Mouse (Mus musculus): ENCODE results near the gene Pnpla1. TPM values are rescaled to one million over a fixed set of nuclear protein-coding genes. Genes with fewer than 3 reads are reported as not detected.

The Pnpla1 gene
- polyA plus RNA-seq, 1 experiment from 2014 or later = 0.98 TPM

DNA sequence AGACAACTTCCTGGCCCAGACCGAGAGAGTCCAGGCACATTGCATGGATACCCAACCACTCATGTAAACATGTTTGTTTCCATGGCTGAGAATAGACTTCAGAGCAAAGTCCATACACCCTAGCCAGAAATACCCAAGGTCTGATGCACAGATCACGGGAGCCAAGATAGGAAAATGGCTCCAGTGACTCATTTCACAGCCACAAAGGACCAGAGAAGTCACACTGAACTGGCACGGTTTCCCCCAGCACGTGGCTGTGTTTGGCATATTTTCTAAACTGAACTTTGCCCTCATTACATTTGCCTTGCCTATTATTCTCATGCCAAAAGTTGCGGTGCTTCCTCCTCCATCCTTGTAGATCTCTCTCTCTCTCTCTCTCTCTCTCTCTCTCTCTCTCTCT lies 55.0 kb downstream of the Pnpla1 start:
- 77% methylated on average over 5 of the region's 5 CpGs for WGBS
- no peak overlapping the region for H3K4me3 ChIP-seq
- H3K4me2 ChIP-seq = no peak overlapping the region
- H3K9ac ChIP-seq = no peak overlapping the region
- H3K27ac ChIP-seq = no peak overlapping the region
- no peak for ATAC-seq (ENCODE audit: insufficient number of reproducible peaks, insufficient read depth, low FRiP score, low TSS enrichment, low read depth)
- no peaks in the 10 kb centered on the region for H3K9me3 ChIP-seq
- no peaks in the 10 kb centered on the region for H3K36me3 ChIP-seq
- peaks cover 7% of the 10 kb centered on the region for H3K4me1 ChIP-seq
- peaks cover 22% of the 10 kb centered on the region for H3K27me3 ChIP-seq

- ATAC-seq (ENCODE audit: insufficient number of reproducible peaks, insufficient read depth, low FRiP score, low TSS enrichment, low read depth) = no peak
- H3K27me3 ChIP-seq = peaks cover 16% of the 10 kb centered on the region
- H3K4me2 ChIP-seq = no peak overlapping the region
- H3K9ac ChIP-seq = no peak overlapping the region
- WGBS = 81% methylated on average over 6 of the region's 6 CpGs
- H3K9me3 ChIP-seq = no peaks in the 10 kb centered on the region
- H3K27ac ChIP-seq = no peak overlapping the region
- no peaks in the 10 kb centered on the region for H3K36me3 ChIP-seq
- H3K4me1 ChIP-seq = peaks cover 7% of the 10 kb centered on the region
- no peak overlapping the region for H3K4me3 ChIP-seq
Observed at GRCm38 (mm10) chr17:28913940-28914339, 55.7 kb downstream of the Pnpla1 start.

DNA sequence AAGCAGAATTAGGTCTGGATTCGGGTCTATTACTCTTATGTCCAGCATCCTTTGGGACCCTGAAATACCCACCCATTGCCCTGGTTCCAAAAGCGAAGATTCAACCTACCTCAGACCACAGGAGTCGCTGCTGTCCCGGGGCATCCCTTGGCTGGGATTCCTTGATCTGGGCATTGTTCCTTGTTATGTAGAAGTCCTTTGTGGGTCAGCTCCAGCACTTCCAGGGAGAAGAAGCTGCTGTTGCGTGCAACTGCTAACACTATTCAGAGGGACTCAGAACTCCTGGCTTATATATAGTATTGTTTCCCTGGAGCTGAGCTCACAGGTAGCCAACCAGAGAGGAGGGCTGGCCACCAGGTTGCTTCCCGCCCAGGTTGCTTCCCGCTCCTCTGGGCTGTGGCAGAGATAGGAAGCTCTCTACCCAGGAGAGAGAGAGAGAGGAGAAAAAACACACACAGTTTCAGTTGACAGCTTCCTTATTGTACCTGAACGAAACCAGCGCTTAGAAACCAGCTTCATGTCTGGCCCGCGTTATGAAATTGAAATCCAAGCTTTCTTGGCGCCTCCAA lies 56.9 kb downstream of the Pnpla1 start, which contains the start of gene 4930539E08Rik:
TSS of gene 4930539E08Rik (minus strand) at position 265 of the 569 bp plus-strand sequence.
- no peak within 1 kb of the TSS for H3K4me3 ChIP-seq
- no peaks in the 10 kb centered on the region for H3K36me3 ChIP-seq
- H3K4me1 ChIP-seq = no peaks in the 10 kb centered on the region
- peaks cover 4% of the 10 kb centered on the region for H3K27me3 ChIP-seq
- ATAC-seq (ENCODE audit: insufficient number of reproducible peaks, insufficient read depth, low FRiP score, low TSS enrichment, low read depth) = no peak
- H3K9me3 ChIP-seq = no peaks in the 10 kb centered on the region
- no peak within 1 kb of the TSS for H3K9ac ChIP-seq
- no peak within 1 kb of the TSS for H3K4me2 ChIP-seq
- H3K27ac ChIP-seq = no peak within 1 kb of the TSS
- 51% methylated on average over 12 of the region's 12 CpGs for WGBS

DNA sequence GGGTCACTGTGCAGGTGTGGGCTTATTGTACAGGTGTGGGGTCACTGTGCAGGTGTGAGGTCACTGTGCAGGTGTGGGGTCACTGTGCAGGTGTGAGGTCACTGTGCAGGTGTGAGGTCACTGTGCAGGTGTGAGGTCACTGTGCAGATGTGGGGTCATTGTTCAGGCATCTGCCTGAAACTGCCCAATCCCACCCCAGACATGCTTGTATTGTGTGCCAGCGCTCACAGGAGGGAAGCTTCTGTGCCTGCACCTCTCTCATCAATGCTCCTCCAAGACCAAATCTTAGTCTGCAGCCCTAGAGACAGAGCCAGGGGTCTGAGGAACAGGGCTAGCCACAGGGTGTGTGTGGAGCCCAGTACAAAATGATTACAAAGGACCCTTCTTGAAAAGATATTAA lies 58.3 kb downstream of the Pnpla1 start:
- H3K4me2 ChIP-seq = no peak overlapping the region
- no peak overlapping the region for H3K4me3 ChIP-seq
- WGBS = 79% methylated on average over 1 of the region's 1 CpGs
- H3K9me3 ChIP-seq = no peaks in the 10 kb centered on the region
- H3K27ac ChIP-seq = no peak overlapping the region
- H3K27me3 ChIP-seq = no peaks in the 10 kb centered on the region
- no peaks in the 10 kb centered on the region; the same call in 1 of the 2 replicates for H3K4me1 ChIP-seq
- ATAC-seq (ENCODE audit: insufficient number of reproducible peaks, insufficient read depth, low FRiP score, low TSS enrichment, low read depth) = no peak
- no peaks in the 10 kb centered on the region for H3K36me3 ChIP-seq
- no peak overlapping the region for H3K9ac ChIP-seq

GRCm38 (mm10) chr17:28921086-28921485 lies 62.9 kb downstream of the Pnpla1 start:
- Histone ChIP-seq H3K36me3 (no peaks in the 10 kb centered on the region), H3K9ac (no peak overlapping the region), H3K4me3 (no peak overlapping the region), H3K4me1 (no peaks in the 10 kb centered on the region; the same call in 1 of the 2 replicates), H3K27ac (no peak overlapping the region), H3K27me3 (no peaks in the 10 kb centered on the region), H3K9me3 (no peaks in the 10 kb centered on the region), H3K4me2 (no peak overlapping the region)
- ATAC-seq (ENCODE audit: insufficient number of reproducible peaks, insufficient read depth, low FRiP score, low TSS enrichment, low read depth) = no peak
- WGBS = 71% methylated on average over 8 of the region's 8 CpGs

DNA sequence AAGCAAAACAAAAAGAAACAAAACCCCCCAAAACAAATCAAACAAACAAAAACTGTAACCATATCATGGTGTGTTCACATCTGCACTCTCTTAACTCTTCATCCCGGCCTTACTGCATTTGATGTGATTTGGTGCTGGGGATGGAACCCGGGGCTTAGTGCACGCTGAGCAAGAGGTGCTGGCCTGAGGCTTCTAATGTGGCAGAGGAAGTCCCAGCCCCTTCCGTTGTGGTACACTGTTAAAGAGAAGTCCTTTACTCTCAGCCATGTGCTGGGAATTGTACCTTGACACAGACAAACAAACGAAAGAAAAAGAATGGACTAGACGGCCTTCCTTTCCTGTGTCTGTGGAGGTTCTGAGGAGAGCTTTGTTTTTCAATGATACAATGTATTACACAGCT lies 63.9 kb downstream of the Pnpla1 start:
- Histone ChIP-seq H3K36me3 (no peaks in the 10 kb centered on the region), H3K4me1 (peaks cover 4% of the 10 kb centered on the region; the same call in 1 of the 2 replicates), H3K4me3 (no peak overlapping the region), H3K9ac (no peak overlapping the region), H3K27me3 (no peaks in the 10 kb centered on the region), H3K9me3 (no peaks in the 10 kb centered on the region), H3K27ac (no peak overlapping the region), H3K4me2 (no peak overlapping the region)
- ATAC-seq (ENCODE audit: insufficient number of reproducible peaks, insufficient read depth, low FRiP score, low TSS enrichment, low read depth) = no peak
- 52% methylated on average over 6 of the region's 6 CpGs for WGBS

DNA sequence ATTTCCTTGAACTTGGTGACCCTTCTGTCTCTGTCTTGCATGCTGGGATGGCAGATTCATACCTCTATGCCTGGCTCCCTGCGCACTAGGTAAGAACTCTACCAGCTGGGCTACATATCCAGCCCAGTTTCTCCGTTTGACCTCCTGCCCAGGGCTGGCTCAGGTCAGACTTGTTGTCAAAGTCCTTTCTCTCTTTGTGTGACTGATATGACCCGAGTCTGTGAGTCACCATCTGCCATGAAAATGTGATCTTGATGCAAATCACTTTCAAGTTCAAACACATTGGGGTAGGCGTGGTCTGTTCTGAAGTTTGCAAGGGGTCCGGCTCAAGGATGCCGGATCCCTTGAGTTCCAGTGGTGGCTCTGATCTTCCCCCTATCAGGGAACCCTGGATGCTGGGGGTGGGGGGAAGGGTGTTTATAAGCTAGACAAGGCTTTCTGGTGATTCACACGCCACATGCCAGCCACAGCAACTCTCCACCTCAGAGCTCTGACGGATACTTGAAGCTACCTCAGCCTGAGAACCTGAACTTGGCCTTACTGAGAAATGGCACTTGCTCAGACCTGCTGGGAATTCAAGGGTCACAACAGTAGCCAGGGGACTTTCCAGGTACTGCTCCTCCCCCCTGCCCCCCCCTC lies 66.9 kb downstream of the Pnpla1 start:
- Histone ChIP-seq H3K4me1 (peaks cover 5% of the 10 kb centered on the region; the same call in 1 of the 2 replicates), H3K27ac (no peak overlapping the region), H3K4me3 (no peak overlapping the region), H3K27me3 (no peaks in the 10 kb centered on the region), H3K9ac (no peak overlapping the region), H3K36me3 (no peaks in the 10 kb centered on the region), H3K9me3 (no peaks in the 10 kb centered on the region), H3K4me2 (no peak overlapping the region)
- no peak for ATAC-seq (ENCODE audit: insufficient number of reproducible peaks, insufficient read depth, low FRiP score, low TSS enrichment, low read depth)
- 76% methylated on average over 8 of the region's 8 CpGs for WGBS

- H3K36me3 ChIP-seq = no peaks in the 10 kb centered on the region
- ATAC-seq (ENCODE audit: insufficient number of reproducible peaks, insufficient read depth, low FRiP score, low TSS enrichment, low read depth) = no peak
- H3K4me3 ChIP-seq = no peak overlapping the region
- no peak overlapping the region; the same call in 1 of the 2 replicates for H3K4me2 ChIP-seq
- H3K9me3 ChIP-seq = no peaks in the 10 kb centered on the region
- WGBS = 18% methylated on average over 13 of the region's 13 CpGs
- peaks cover 14% of the 10 kb centered on the region for H3K4me1 ChIP-seq
- no peak overlapping the region for H3K27ac ChIP-seq
- H3K27me3 ChIP-seq = no peaks in the 10 kb centered on the region
- H3K9ac ChIP-seq = peak overlapping the region; percentile 17; the same call in 1 of the 2 replicates
Observed at GRCm38 (mm10) chr17:28926380-28926779, 68.2 kb downstream of the Pnpla1 start.

- peaks cover 14% of the 10 kb centered on the region for H3K4me1 ChIP-seq
- 48% methylated on average over 15 of the region's 15 CpGs for WGBS
- no peaks in the 10 kb centered on the region for H3K36me3 ChIP-seq
- no peak overlapping the region for H3K4me3 ChIP-seq
- H3K27ac ChIP-seq = no peak overlapping the region
- no peak for ATAC-seq (ENCODE audit: insufficient number of reproducible peaks, insufficient read depth, low FRiP score, low TSS enrichment, low read depth)
- no peaks in the 10 kb centered on the region for H3K9me3 ChIP-seq
- no peak overlapping the region for H3K9ac ChIP-seq
- H3K4me2 ChIP-seq = no peak overlapping the region
- H3K27me3 ChIP-seq = no peaks in the 10 kb centered on the region
Observed at GRCm38 (mm10) chr17:28926866-28927635, 68.8 kb downstream of the Pnpla1 start.

GRCm38 (mm10) chr17:28928004-28928403 lies 69.8 kb downstream of the Pnpla1 start:
- Histone ChIP-seq H3K4me2 (no peak overlapping the region), H3K4me1 (peaks cover 14% of the 10 kb centered on the region), H3K9ac (no peak overlapping the region), H3K4me3 (no peak overlapping the region), H3K27ac (no peak overlapping the region), H3K27me3 (no peaks in the 10 kb centered on the region), H3K36me3 (no peaks in the 10 kb centered on the region), H3K9me3 (no peaks in the 10 kb centered on the region)
- WGBS = 86% methylated on average over 9 of the region's 9 CpGs
- ATAC-seq (ENCODE audit: insufficient number of reproducible peaks, insufficient read depth, low FRiP score, low TSS enrichment, low read depth) = no peak

DNA sequence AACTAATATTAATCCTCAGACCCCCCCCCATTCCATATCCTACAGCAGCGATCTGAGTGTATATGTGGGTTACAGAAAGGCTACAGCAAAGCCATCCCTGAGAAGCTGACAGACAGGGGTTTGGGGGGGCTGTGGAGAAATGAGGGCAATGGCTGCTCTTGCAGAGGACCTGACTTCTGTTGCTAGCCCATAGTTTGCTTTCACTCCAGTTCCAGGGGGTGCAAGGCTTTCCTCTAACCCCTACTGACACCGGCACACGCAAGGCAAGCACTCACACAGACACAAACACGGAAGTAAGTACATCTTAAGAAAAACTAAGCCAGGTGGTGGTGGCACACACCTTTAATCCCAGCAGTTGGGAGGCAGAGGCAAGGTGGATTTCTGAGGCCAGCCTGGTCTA lies 71.2 kb downstream of the Pnpla1 start:
- no peak overlapping the region for H3K27ac ChIP-seq
- no peak for ATAC-seq (ENCODE audit: insufficient number of reproducible peaks, insufficient read depth, low FRiP score, low TSS enrichment, low read depth)
- peaks cover 14% of the 10 kb centered on the region for H3K4me1 ChIP-seq
- no peak overlapping the region for H3K9ac ChIP-seq
- H3K4me2 ChIP-seq = no peak overlapping the region
- no peak overlapping the region for H3K4me3 ChIP-seq
- WGBS = 88% methylated on average over 4 of the region's 4 CpGs
- no peaks in the 10 kb centered on the region for H3K36me3 ChIP-seq
- H3K9me3 ChIP-seq = no peaks in the 10 kb centered on the region
- H3K27me3 ChIP-seq = no peaks in the 10 kb centered on the region

Measured in embryonic facial prominence, embryonic 13.5 days (tissue).